Comparison of ENCODE assay signal across 11 mouse cellular contexts in the genomic region with DNA sequence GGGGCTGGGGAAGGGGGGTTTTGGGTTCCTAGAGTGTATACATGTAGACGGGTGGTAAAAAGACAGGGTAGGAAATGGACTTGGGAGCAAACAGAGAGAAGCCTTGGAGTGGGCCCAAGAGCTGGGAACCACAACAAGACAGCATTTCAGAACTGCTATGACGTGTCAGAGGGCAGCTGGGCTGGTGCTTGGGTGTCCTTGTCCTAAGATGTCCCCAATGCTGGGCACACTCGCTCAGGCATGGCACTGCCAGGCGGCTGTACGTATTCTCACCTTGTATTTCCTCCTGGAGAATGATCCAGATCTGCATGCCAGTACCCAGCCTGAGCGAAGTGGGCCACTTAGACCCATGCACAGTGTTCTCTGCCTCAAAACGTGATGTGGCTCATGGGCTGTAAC.
DNase-seq lines count a peak whose midpoint lies in the region; ATAC-seq and TF ChIP-seq lines count a peak whose summit lies in the region.
"Had no signal": no experiment of that assay in that cellular context is flagged by ENCODE, and none has a peak within 500 bp of the region (broad histone marks: within the 10 kb centered on the region; RNA-seq: fewer than 3 reads in every experiment).

No protein-coding gene starts in this region.

- no peak for TF ChIP-seq CTCF in left cerebral cortex, adult 2 months (IDR thresholded peaks at IDR 0.05)
- TF ChIP-seq CTCF in bone marrow, adult 2 months (IDR thresholded peaks at IDR 0.05; ENCODE audit: control insufficient read depth, insufficient read depth, low read length) = no peak

- no peaks in the 10 kb centered on the region for H3K36me3 ChIP-seq in heart, embryonic 15.5 days
- no peaks in the 10 kb centered on the region for H3K36me3 ChIP-seq in liver, embryonic 15.5 days (replicated peaks)

- no peaks in the 10 kb centered on the region for H3K9me3 ChIP-seq in heart, embryonic 15.5 days (replicated peaks)
- no peaks in the 10 kb centered on the region for H3K9me3 ChIP-seq in liver, embryonic 15.5 days (replicated peaks)
- H3K9me3 ChIP-seq: hindbrain, embryonic 10.5 days; limb, embryonic 12.5 days had no signal

- no peak for DNase-seq in left cerebral cortex, adult 2 months (ENCODE audit: extremely low spot score in 1 of 2, low spot score in 2 of 2)
- DNase-seq in left cerebral cortex, adult 8-10 months (ENCODE audit: low spot score in 2 of 2) = no peak
- no peak for DNase-seq in cerebellum, postnatal 36 days
- DNase-seq in retina, postnatal 1 day = no peak
- DNase-seq in urinary bladder, postnatal 4 days (ENCODE audit: low spot score in 2 of 2) = no peak

- no peaks in the 10 kb centered on the region for H3K27me3 ChIP-seq in heart, embryonic 15.5 days
- no peaks in the 10 kb centered on the region for H3K27me3 ChIP-seq in liver, embryonic 15.5 days
- H3K27me3 ChIP-seq: limb, embryonic 12.5 days had no signal

- peak overlapping the region; percentile 74 for H3K27ac ChIP-seq in left cerebral cortex, adult 2 months
- no peak overlapping the region for H3K27ac ChIP-seq in bone marrow, adult 2 months (ENCODE audit: control insufficient read depth, insufficient read depth, low read depth, low read length, poor library complexity)
- H3K27ac ChIP-seq in heart, embryonic 15.5 days = no peak overlapping the region
- H3K27ac ChIP-seq in liver, embryonic 15.5 days (replicated peaks) = no peak overlapping the region
- H3K27ac ChIP-seq: limb, embryonic 12.5 days had no signal

- 18% methylated on average over 7 of the region's 7 CpGs for WGBS in bone marrow, adult 2 months
- WGBS in heart, embryonic 15.5 days = 84% methylated on average over 7 of the region's 7 CpGs
- 48% methylated on average over 7 of the region's 7 CpGs for WGBS in liver, embryonic 15.5 days (ENCODE audit: insufficient replicate concordance)

- no peak for ATAC-seq in heart, embryonic 15.5 days (replicated peaks; ENCODE audit: insufficient number of reproducible peaks, insufficient read depth, low FRiP score, low read depth)
- no peak for ATAC-seq in liver, embryonic 15.5 days (ENCODE audit: insufficient read depth)

- 0 out of 2 replicates have a peak overlapping the region, but pooled peaks have one; percentile 7 for H3K9ac ChIP-seq in heart, embryonic 15.5 days
- no peak overlapping the region for H3K9ac ChIP-seq in liver, embryonic 15.5 days
- H3K9ac ChIP-seq: limb, embryonic 12.5 days had no signal

- peaks cover 10% of the 10 kb centered on the region for H3K4me1 ChIP-seq in bone marrow, adult 2 months (ENCODE audit: control insufficient read depth, insufficient read depth, low read length)
- H3K4me1 ChIP-seq in heart, embryonic 15.5 days (replicated peaks) = peaks cover 75% of the 10 kb centered on the region
- H3K4me1 ChIP-seq in liver, embryonic 15.5 days (replicated peaks) = peaks cover 83% of the 10 kb centered on the region

- intact Hi-C loops in left cerebral cortex, adult 2 months (cut with DNase I) = loop anchor here (2.0 to 5.0 kb wide), 2 partner anchors 21 to 33 kb away; no protein-coding TSS in a partner anchor

- H3K4me2 ChIP-seq in heart, embryonic 15.5 days = peak overlapping the region; percentile 64
- peak overlapping the region; percentile 69 for H3K4me2 ChIP-seq in liver, embryonic 15.5 days
- H3K4me2 ChIP-seq: limb, embryonic 12.5 days had no signal

- TF ChIP-seq POLR2A in bone marrow, adult 2 months (IDR thresholded peaks at IDR 0.05; ENCODE audit: borderline replicate concordance, control insufficient read depth, low read depth, low read length) = no peak

- peak overlapping the region; percentile 40 for H3K4me3 ChIP-seq in left cerebral cortex, adult 2 months
- peak overlapping the region; percentile 16 for H3K4me3 ChIP-seq in bone marrow, adult 2 months (replicated peaks; ENCODE audit: control insufficient read depth, low read depth, low read length)
- H3K4me3 ChIP-seq in heart, embryonic 15.5 days = peak overlapping the region; percentile 43
- H3K4me3 ChIP-seq in liver, embryonic 15.5 days (replicated peaks) = 0 out of 2 replicates have a peak overlapping the region, but pooled peaks have one; percentile 47
- H3K4me3 ChIP-seq: erythroblast, embryonic 14.5 days; hindbrain, embryonic 10.5 days; limb, embryonic 12.5 days had no signal
